Mouse (Mus musculus): Measurements from ENCODE around the gene Cntnap4.

Gene Cntnap4

DNA sequence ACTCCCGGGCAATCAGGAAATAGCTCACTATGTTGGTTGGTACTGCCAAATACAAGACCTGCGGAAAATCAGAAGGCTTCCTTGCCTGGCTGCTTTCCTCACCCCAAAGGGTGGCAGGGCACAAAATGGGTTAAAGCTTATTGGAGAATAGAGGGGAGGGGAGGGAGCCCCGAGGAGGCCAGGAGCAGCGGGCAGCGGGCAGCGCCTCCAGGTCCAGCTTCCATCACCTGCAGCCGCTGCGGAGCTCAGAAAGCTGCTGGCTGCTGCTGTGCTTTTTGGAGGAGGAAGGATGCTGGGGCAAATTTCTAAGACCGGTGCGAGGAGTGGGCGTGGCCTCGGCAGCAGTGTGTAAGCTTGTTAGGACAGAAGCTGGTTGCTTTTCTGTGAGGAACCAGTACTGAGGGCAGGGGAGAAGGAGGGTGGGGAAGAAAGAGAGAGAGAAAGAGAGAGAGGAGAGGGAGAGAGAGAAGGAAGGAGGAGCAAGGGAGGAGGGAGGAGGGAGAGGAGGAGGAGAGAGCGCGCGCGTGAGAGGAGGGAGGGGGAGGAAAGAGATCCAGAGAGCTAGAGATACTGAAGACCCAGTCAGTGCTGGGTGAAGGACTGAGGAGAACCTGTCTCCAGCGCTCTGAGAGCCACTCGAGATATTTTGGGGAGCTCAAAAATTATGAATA is at the start of gene Cntnap4:
Gene Cntnap4, plus strand, starts transcription at position 573 of the 671 bp plus-strand sequence.
- in situ Hi-C loops (cut with MboI, MseI), result no loop called here

GRCm38 (mm10) chr8:112557376-112557775 is 12.5 kb upstream of the Cntnap4 start:
- in situ Hi-C loops (cut with MboI, MseI), result no loop called here

GRCm38 (mm10) chr8:112570541-112570940 is 698 bp downstream of the Cntnap4 start:
- in situ Hi-C loops (cut with MboI, MseI), result no loop called here

DNA sequence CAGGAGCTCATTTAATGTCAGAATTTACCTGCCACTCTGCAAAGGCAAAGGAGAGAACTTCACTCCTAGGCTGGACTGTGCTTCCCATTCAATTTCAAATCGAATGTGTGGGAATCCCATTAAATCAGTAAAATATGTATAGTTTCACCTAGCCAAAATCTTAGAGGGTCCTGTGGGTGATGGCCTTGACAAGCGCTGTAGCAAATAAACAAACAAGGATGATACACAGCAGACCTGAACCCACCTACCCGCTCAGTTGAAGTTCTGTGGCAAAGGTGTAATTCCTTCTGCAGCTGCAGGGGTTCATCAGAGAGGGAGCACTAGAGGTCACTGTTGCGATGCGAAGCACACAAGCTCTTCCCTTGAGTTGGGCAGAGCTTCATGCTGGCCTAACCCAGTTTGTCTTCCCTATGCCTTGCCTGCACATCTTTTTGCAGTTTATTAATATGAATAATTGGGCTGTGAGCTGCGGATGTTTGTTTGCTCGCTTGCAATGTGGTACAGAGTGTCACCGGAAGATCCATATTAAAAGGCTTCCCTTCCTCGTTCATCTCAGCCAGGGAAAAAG is 1.6 kb downstream of the Cntnap4 start:
- in situ Hi-C loops (cut with MboI, MseI), result no loop called here

- in situ Hi-C loops (cut with MboI, MseI), result no loop called here
Measured at GRCm38 (mm10) chr8:112581473-112581872, 11.6 kb downstream of the Cntnap4 start.

GRCm38 (mm10) chr8:112583440-112583839 is 13.6 kb downstream of the Cntnap4 start:
- in situ Hi-C loops (cut with MboI, MseI), result no loop called here

- in situ Hi-C loops (cut with MboI, MseI), result no loop called here
Measured at GRCm38 (mm10) chr8:112588357-112589051, 18.7 kb downstream of the Cntnap4 start.

DNA sequence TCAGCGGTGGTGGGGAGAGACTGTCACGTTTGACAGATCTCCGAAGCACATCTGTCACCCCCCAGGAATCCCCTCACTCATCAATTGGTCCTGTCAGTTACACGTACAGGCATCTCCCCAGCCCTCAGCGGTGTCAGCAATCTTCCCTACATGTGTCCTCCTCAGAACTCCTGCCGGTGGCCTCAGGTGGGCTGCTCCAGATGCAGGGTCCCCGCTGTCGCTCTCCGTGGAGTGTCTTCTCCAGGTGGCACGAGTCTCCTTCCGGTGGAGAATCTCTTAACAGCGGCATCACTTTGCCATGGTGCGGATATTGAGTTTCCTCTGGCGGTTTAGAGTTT is 19.2 kb downstream of the Cntnap4 start:
- in situ Hi-C loops (cut with MboI, MseI), result no loop called here

DNA sequence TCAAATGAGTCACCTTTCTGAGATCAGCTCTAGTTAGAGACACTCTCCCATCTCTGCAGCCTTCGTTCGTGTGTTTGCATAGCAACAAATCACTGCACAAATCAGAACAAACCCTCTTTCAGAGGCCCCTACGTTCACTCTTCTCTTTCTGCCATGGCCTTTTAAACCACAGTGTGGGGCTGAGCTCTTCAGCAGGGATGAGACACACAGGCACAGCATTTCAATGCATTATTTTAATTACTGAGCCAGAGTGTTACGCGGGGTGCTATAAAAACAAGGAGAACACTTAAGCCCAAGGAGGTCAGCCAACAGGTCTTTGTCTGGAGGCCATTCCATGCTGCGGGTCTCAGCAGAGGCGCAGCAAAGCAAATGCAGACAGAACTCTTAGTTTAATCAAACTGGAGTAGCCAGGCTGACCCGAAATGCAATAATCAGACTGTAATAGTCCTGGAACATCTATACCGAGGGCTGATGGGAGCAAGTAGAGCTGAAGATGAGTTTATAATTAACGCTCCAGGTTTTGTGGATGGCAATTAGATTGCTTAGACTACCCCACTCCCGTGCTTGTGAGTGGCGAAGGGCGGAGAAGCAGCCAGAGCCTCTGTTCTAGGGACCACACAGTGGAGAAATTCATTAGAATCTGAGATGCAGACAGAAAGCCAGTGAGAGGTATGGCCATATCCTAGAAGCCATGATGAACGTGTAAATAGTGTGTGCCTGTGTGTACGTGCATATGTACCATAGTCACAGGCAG is 26.4 kb downstream of the Cntnap4 start:
- in situ Hi-C loops (cut with MboI, MseI), result no loop called here

DNA sequence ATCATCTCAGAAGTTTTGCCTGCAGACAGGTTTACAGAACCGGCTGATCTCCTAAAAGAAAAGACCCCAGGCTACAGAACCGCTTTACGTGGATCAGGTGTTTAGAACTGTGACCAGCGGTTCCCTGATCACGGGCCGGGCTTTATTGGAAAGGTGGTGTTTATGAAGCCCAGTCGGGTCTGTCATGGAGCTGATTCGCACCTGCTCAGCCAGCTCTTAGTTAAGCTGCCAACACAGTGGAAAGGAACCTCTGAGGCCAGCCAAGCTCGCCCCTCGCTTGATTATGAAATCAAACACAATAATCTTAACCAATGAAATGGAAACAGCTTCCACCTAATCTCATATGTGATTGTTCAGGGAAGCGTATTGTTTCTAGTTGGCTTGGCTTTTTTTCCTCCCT is 30.1 kb downstream of the Cntnap4 start:
- in situ Hi-C loops (cut with MboI, MseI), result no loop called here

DNA sequence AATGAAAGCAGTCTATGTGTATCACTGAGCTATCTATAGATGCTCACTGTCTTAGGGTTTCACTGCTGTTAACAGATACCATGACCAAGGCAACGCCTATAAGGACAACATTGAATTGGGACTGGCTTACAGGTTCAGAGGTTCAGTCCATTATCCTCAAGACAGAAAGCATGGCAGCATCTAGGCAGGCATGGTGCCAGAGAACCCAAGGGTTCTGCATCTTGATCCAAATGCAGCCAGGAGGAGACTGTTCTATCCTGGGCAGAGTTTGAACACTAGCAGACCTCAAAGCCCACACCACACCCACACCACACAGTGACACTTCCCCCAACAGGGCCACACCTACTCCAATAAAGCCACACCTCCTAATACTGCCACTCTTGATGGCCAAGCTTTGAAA is 31.3 kb downstream of the Cntnap4 start:
- in situ Hi-C loops (cut with MboI, MseI), result no loop called here

- in situ Hi-C loops (cut with MboI, MseI), result no loop called here
Measured at GRCm38 (mm10) chr8:112610121-112610520, 40.3 kb downstream of the Cntnap4 start.

DNA sequence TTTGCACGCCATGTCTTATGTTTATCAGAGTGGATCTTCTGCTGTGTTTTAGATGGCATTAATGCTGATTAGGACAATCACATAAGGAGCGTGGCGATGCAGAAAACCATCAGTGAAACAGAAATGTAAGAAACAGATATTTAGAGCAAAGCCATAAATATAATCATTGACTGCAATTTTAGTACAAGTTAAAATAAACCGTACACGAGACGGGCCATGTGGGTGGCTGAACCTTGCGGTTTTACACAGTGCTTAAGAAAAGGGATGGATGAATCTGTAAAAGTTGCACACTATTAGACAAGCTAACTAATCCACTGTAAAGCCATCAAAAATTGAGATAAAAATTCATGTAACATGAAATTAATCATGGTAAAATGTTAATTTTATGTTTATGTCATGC is 58.9 kb downstream of the Cntnap4 start:
- in situ Hi-C loops (cut with MboI, MseI), result no loop called here

DNA sequence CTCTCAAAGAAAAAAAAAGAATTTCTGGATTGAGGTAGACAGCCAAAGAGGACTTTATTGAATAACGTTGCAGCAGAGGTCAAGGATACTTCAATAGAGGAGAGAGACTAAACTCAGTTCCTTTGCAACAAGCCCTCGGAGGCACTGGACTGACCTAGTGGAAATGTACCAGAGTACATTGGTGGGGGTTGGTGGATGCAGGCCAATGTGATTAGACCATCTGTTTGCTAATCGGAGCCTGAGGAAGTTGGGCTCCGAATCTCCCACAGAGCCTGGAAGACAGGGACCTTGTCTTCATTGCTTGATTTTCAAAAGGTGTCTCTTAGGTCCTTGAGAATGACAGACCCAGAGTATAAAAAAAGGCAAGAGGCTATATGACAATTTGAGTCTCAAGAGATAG is 82.8 kb downstream of the Cntnap4 start:
- in situ Hi-C loops (cut with MboI, MseI), result no loop called here

DNA sequence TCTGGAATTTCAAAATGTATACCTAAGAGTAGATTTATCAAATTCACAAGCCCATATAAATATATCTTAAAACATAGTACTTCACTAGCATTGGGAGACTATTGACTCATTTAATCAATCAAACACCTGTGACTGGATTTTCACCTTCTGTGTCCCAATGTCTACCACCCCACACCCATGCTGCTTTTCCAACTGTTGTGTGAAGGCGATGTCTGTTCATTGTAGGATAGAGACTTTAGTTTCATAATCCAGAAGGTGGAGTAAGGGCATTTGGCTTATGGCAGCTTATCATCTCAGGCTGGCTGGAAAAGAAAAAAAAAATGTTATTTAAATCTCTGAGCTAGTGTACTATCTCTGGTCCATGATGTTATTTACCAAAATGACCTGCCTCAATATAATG is 83.4 kb downstream of the Cntnap4 start:
- in situ Hi-C loops (cut with MboI, MseI), result no loop called here

DNA sequence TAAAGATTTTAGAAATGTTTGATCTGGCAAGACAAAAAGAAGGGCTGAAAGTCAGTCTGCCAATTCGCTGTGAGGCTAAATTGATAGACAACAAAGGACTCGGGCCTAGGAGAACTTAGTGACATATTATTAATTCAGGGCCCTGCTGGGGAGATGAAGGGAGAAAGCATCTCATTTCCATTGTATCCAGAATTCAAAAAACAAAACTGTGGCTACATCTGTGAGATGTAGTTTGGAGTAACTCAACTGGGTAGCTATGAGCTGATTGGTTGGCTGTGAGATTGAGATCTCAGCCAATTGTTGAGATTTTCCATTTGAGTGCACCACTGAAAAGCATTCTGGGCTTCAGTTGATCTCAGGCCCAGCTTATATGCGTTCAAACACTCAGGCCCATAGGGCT is 84.2 kb downstream of the Cntnap4 start:
- in situ Hi-C loops (cut with MboI, MseI), result no loop called here

GRCm38 (mm10) chr8:112664067-112664466 is 94.2 kb downstream of the Cntnap4 start:
- in situ Hi-C loops (cut with MboI, MseI), result no loop called here

DNA sequence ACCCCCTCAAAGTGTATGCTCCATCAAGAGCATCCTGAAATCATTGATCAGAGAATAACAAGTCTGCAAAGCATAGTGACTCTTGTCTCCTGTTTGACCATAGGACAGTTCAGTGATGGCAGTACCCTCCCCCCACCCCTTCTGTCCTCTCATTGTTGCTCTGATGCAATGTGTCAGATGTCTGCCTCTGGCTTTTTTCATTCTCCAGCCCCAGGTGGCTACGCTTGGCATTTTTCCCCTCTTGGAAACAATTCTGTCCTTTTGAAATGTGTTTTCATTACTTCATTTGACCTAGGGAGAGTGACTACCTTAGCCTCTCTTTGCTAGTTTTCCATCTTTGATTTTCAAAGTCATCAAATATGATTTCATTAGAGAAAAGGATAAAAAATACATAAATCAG is 104.8 kb downstream of the Cntnap4 start:
- in situ Hi-C loops (cut with MboI, MseI), result no loop called here

GRCm38 (mm10) chr8:112681757-112682156 is 111.9 kb downstream of the Cntnap4 start:
- in situ Hi-C loops (cut with MboI, MseI), result no loop called here

DNA sequence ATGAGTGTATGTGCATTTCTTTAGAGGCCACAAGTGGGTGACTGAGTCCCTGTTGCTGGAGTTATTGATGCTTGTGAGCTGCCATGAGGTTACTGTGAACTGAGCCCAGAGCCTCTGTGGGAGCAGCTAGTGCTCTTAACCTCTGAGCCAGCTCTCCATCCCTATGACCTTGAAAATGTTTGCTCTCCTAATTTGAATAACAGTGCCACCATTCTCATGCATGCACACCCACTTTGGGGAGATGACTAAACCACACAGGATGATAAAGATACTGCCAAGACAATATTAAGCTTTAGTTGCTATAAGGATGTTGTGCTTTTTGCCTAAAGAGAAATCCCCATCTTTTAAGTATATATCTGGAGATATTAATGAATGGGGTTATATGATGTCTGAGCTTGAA is 125.9 kb downstream of the Cntnap4 start:
- in situ Hi-C loops (cut with MboI, MseI), result no loop called here

DNA sequence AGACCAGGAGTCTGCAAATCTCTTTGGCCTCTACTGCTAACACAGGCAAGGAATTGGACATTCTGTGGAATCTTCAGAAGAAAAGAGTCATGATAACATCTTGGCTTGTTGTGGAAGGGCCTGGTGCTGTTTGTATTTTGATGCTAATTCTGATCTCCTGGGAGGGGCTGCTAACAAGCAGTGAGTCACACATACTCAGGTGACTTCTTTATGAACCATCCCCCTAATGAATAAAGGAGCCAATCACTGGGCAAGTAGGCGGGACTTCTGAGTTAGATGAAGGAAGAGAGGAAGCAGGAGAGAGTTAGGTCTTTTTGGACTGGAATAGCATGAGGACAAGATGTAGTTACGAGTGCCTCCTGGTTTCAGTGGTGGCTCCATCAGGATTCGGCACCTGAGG is 128.3 kb downstream of the Cntnap4 start:
- in situ Hi-C loops (cut with MboI, MseI), result no loop called here

GRCm38 (mm10) chr8:112716982-112717381 is 147.1 kb downstream of the Cntnap4 start:
- in situ Hi-C loops (cut with MboI, MseI), result no loop called here
